Mouse (Mus musculus) lung, embryonic 14.5 days (tissue): ENCODE results near the gene Stk11ip. TPM values are rescaled to one million over a fixed set of nuclear protein-coding genes. Genes with fewer than 3 reads are reported as not detected.

ENCODE experiments used
- ATAC-seq: fragments of 200-750 bp; cut with Nextera tagmentation; 2 replicates; pipeline ENCODE4 v1.8.0; 2017; ENCODE audit warnings: mild to moderate bottlenecking, moderate TSS enrichment, moderate library complexity; ENCODE audit not compliant: insufficient read depth
- DNase-seq: peaks from one replicate; pipeline ENCODE4 v3.0.0-alpha.2; 2015
- H3K27ac ChIP-seq: fragments of 300-500 bp; sonication (generic); 2 replicates; pipeline ENCODE4 v1.5.1; 2014; ENCODE audit warnings: low read depth, mild to moderate bottlenecking, moderate library complexity
- H3K27me3 ChIP-seq: fragments of 300-500 bp; sonication (generic); 2 replicates; pipeline ENCODE4 v1.6.1; 2014; ENCODE audit warnings: low read length, control low read depth; ENCODE audit not compliant: insufficient read depth
- H3K36me3 ChIP-seq: fragments of 300-500 bp; sonication (generic); 2 replicates; pipeline ENCODE4 v1.6.1; 2014; ENCODE audit warnings: control low read depth; ENCODE audit not compliant: insufficient read depth
- H3K4me1 ChIP-seq: fragments of 300-500 bp; sonication (generic); 2 replicates; pipeline ENCODE4 v1.6.1; 2014; ENCODE audit warnings: antibody characterized with exemption, control low read depth; ENCODE audit not compliant: insufficient read depth
- H3K4me2 ChIP-seq: fragments of 300-500 bp; sonication (generic); 2 replicates; pipeline ENCODE4 v1.6.1; 2014; ENCODE audit warnings: mild to moderate bottlenecking
- H3K4me3 ChIP-seq: fragments of 300-500 bp; sonication (generic); 2 replicates; pipeline ENCODE4 v1.5.1; 2014; ENCODE audit warnings: low read depth, low read length
- H3K9ac ChIP-seq: fragments of 300-500 bp; sonication (generic); 2 replicates; pipeline ENCODE4 v1.6.1; 2014
- H3K9me3 ChIP-seq: fragments of 300-500 bp; sonication (generic); 2 replicates; pipeline ENCODE4 v1.6.1; 2016; ENCODE audit warnings: low read depth, low read length, control low read depth
- CTCF ChIP-seq: IDR thresholded peaks from 2 replicates; pipeline ENCODE4 v1.5.1; 2016; ENCODE audit warnings: antibody characterized with exemption, low read depth
- WGBS: fragments of 180-500 bp; shearing (Covaris S2); extraction: QIAGEN DNeasy Blood & Tissue Kit; methylation state at CpG from one replicate; pipeline ENCODE4 v1.1.7; 2014; 5-methylcytosine and 5-hydroxymethylcytosine counted together
- polyA plus RNA-seq: library from polyadenylated mRNA; unstranded; fragments of >200 nt; fragmentation: Nextera tagmentation; extraction: Ambion mirVana; gene quantifications from 2 replicates; pipeline ENCODE4 v1.2.1, GENCODE M21; 2014

Gene Stk11ip
- polyA plus RNA-seq, 1 experiment from 2014 or later = 19.0 TPM

DNA sequence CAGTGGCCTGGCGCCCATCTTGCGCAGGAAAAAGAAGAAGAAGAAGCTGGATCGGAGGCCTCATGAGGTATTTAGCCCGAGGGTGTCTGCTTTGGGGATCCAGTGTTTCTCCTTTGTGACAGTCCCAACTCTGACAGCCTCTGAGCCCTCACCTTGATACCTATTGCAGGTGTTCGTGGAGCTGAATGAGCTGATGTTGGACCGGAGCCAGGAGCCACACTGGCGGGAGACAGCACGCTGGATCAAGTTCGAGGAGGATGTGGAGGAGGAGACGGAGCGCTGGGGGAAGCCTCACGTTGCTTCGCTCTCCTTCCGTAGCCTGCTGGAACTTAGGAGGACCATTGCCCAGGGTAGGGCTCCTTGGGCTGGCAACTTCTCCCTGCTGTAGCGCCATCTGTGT is 29.3 kb downstream of the Stk11ip start:
- H3K27me3 ChIP-seq = no peaks in the 10 kb centered on the region
- no peaks in the 10 kb centered on the region for H3K9me3 ChIP-seq
- no peak for TF ChIP-seq CTCF
- 76% methylated on average over 15 of the region's 15 CpGs for WGBS
- no peak overlapping the region for H3K27ac ChIP-seq
- H3K4me3 ChIP-seq = no peak overlapping the region
- H3K9ac ChIP-seq = no peak overlapping the region
- ATAC-seq = no peak
- H3K36me3 ChIP-seq = peaks cover 31% of the 10 kb centered on the region
- peaks cover 5% of the 10 kb centered on the region; the same call in 1 of the 2 replicates for H3K4me1 ChIP-seq
- no peak for DNase-seq
- no peak overlapping the region for H3K4me2 ChIP-seq

DNA sequence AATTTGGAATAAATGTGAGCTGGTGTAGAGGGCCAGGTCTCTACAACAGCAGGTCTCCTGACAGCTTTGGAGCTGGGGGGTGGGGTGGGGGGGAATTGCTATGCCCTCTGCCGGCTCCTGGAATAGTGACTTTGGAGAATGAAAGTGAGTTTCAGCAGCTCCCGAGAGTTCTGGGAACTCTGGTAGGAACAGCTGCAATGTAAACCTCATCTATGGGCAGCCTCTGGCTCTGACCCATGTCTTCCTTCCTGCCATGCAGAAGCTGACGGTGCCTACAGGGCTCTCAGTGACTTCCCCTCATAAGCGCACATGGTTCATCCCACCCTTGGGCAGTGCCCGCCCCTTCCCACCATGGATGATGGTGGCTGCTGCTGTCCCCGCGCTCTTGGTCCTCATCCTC is 34.4 kb downstream of the Stk11ip start:
- no peaks in the 10 kb centered on the region for H3K27me3 ChIP-seq
- no peak for DNase-seq
- H3K27ac ChIP-seq = no peak overlapping the region
- ATAC-seq = no peak
- TF ChIP-seq CTCF = no peak
- H3K9me3 ChIP-seq = no peaks in the 10 kb centered on the region
- H3K4me3 ChIP-seq = no peak overlapping the region
- H3K36me3 ChIP-seq = peaks cover 44% of the 10 kb centered on the region
- no peaks in the 10 kb centered on the region for H3K4me1 ChIP-seq
- H3K9ac ChIP-seq = no peak overlapping the region
- 83% methylated on average over 7 of the region's 7 CpGs for WGBS
- no peak overlapping the region for H3K4me2 ChIP-seq

DNA sequence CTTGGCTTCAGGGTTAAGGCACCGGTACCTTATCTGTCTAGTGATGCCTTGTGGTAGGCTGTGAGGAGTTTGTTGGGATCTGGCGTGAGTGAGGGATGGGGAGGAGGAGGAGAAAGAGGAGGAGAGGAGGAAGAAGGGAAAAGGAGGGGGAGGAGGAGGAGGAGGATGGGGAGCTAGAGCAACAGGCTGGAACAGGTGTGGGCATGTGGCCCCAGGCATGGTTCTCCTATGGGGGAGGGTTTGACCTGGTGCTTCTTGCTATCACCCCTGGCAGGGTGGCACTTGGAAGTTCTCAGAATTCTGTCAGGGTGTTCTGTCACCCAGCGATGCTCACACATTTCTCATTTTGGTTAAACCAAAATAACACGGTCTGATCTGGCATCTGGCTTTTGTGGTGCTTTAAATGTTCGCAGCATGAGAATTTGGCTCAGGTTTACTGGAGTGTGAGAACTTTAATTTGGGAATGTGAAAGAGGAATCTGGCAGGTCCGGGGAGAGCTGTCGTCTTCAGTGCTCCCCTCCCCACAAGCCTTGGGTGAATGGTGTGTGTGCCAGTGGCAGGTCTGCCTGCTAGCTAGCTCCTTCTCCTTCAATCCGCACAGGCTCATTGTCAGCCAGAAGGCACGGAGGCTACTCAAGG is 34.9 kb downstream of the Stk11ip start:
- no peaks in the 10 kb centered on the region for H3K27me3 ChIP-seq
- H3K9ac ChIP-seq = no peak overlapping the region
- H3K4me2 ChIP-seq = no peak overlapping the region
- no peaks in the 10 kb centered on the region for H3K9me3 ChIP-seq
- no peak overlapping the region for H3K4me3 ChIP-seq
- H3K36me3 ChIP-seq = peaks cover 42% of the 10 kb centered on the region
- WGBS = 80% methylated on average over 9 of the region's 9 CpGs
- DNase-seq (no peak), ATAC-seq (no peak)
- no peak overlapping the region for H3K27ac ChIP-seq
- TF ChIP-seq CTCF = no peak
- H3K4me1 ChIP-seq = no peaks in the 10 kb centered on the region

DNA sequence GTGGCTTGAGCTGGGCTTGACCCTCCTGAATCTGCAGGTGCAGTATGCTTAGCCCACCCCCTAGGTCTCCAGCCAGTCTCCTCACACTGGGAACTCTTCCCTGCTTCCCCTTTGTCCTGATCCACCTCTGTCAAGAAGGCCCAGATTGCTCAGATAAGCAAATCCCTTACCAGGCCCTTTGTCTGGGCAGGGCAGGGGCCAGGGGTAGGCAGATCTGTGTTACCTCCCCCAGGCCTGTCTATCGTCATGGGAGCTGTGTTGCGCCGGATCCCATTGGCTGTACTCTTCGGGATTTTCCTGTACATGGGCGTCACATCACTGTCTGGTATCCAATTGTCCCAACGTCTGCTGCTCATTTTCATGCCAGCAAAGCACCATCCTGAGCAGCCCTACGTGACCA is 35.7 kb downstream of the Stk11ip start:
- H3K4me2 ChIP-seq = no peak overlapping the region
- peaks cover 35% of the 10 kb centered on the region; the same call in 1 of the 2 replicates for H3K36me3 ChIP-seq
- no peak overlapping the region for H3K27ac ChIP-seq
- no peak for TF ChIP-seq CTCF
- H3K27me3 ChIP-seq = no peaks in the 10 kb centered on the region
- no peak overlapping the region for H3K9ac ChIP-seq
- no peak for DNase-seq
- no peak overlapping the region for H3K4me3 ChIP-seq
- ATAC-seq = no peak
- H3K4me1 ChIP-seq = no peaks in the 10 kb centered on the region
- WGBS = 91% methylated on average over 7 of the region's 7 CpGs
- H3K9me3 ChIP-seq = no peaks in the 10 kb centered on the region

DNA sequence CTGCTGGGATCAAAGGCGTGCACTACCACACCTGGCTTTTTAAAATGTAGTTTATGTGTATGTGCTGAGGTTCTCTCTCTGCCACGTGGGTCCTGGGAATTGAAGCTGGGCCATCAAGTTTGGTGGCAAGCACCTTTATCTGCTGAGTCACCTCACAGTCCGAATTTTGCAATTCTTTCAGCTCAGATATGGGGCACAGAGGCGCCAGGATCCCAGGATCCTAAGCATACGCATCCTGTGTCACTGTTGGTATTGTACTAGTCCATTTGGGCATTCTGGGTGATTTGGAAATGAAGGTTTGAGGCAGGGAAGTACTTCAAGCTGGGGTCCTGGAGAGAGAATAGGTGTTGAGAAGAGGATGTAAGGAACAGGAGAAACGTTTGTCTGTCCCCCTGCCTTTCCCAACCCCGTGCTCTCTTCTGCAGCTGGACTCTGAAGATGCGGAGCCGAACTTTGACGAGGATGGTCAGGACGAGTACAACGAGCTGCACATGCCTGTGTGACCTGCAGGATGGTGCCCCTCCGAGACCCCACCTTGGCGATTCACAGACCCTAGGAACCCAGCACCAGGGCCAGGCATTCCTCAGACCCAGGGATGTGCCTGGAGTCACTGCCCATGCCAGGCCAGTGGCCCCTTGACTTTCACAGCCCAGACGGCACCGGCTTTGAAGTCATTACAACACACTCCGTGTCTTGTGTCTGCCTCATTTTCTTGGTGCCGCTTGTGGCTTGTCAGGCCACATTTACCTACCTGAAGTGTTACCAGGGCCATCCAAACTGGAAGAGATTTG is 37.3 kb downstream of the Stk11ip start:
- ATAC-seq (peak; percentile 4; the same call in 1 of the 2 replicates), DNase-seq (no peak)
- Histone ChIP-seq H3K4me2 (no peak overlapping the region), H3K9ac (no peak overlapping the region), H3K27ac (peak overlapping the region; percentile 25; the same call in 1 of the 2 replicates), H3K36me3 (peaks cover 27% of the 10 kb centered on the region; the same call in 1 of the 2 replicates), H3K9me3 (no peaks in the 10 kb centered on the region), H3K4me3 (no peak overlapping the region), H3K4me1 (no peaks in the 10 kb centered on the region), H3K27me3 (no peaks in the 10 kb centered on the region)
- WGBS = 83% methylated on average over 18 of the region's 18 CpGs
- no peak for TF ChIP-seq CTCF

DNA sequence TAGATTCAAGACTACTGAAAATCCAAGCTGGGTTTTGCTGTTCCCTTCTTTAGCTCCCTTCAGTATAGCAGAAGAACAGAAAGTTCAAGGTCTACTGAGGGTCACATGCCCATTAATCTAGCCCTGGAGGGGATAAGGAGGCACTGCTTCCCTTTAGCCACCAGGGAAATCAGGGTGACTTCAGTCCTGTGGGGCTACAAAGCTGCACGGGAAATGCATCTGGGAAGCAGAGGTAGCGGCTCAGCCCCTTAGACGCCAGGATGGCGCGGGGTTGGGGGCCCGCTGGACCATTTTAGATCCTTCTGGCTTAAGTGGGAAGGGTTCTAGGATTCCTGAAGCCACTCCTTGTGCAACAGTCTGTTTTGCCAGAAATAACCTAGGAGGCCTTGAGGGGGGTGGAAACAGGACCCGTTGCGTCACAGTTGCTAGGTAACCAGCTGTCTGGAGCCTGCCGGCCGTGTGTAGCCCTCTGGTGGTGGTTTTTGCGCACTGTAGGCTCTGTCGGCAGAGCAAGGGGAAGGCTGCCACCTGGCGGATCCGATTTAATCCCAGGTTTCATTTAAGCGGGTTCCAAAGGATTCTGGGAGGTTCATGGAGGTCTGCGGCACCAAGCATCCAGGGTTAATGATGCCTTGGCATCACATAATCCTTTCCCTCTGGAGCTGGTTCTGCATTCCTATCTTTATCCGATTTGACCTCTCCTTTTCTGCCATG is 38.0 kb downstream of the Stk11ip start:
- H3K9me3 ChIP-seq = no peaks in the 10 kb centered on the region
- peaks cover 26% of the 10 kb centered on the region; the same call in 1 of the 2 replicates for H3K36me3 ChIP-seq
- DNase-seq (peak; percentile 99), ATAC-seq (peak; percentile 96)
- no peaks in the 10 kb centered on the region for H3K4me1 ChIP-seq
- H3K9ac ChIP-seq = no peak overlapping the region
- no peak overlapping the region for H3K4me3 ChIP-seq
- 7% methylated on average over 17 of the region's 17 CpGs for WGBS
- TF ChIP-seq CTCF = peak; percentile 100
- H3K27ac ChIP-seq = peak overlapping the region; percentile 25; the same call in 1 of the 2 replicates
- H3K27me3 ChIP-seq = no peaks in the 10 kb centered on the region
- peak overlapping the region; percentile 41 for H3K4me2 ChIP-seq
